Mouse (Mus musculus): ENCODE data around the gene Hist2h2ac.

Hist2h2ac gene

GRCm38 (mm10) chr3:96220765-96221639 is at the start of gene Hist2h2ac, which contains the start of gene Hist2h2be:
Hist2h2ac (minus strand) TSS chr3:96220880.
Hist2h2be (plus strand) TSS chr3:96221119.
- DNase-seq, result peak; percentile 73 to 83

- peak; percentile 88 to 93 for DNase-seq
Measured at GRCm38 (mm10) chr3:96269511-96270474, 49.1 kb upstream of the Hist2h2ac start, which contains the start of gene Hist2h2bb. Hist2h2bb (plus strand) TSS chr3:96269752.

- peak in 1 of 2 experiments; percentile 41 for DNase-seq
Measured at GRCm38 (mm10) chr3:96268776-96269378, 48.2 kb upstream of the Hist2h2ac start.

- peak; percentile 77 to 84 for DNase-seq
Measured at GRCm38 (mm10) chr3:96268051-96268775, 47.5 kb upstream of the Hist2h2ac start, which contains the start of gene Hist2h3b. Hist2h3b (plus strand) TSS chr3:96268654.

DNA sequence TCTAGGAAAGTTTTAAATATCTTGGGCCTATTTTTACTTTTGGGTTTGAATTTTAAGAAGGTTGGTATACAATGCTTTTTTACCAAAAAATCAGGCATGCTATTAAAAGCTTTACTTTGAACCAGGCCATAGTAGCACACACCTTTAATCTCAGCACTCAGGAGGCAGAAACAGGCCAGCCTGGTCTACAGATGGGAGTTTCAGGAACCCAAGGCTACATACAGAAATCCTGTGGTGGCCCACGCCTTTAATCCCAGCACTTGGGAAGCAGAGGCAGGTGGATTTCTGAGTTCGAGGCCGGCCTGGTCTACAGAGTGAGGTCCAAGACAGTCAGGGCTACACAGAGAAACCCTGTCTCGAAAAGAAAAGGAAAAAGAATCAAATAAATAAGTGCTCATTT is 46.9 kb upstream of the Hist2h2ac start:
- DNase-seq, result no peak

DNA sequence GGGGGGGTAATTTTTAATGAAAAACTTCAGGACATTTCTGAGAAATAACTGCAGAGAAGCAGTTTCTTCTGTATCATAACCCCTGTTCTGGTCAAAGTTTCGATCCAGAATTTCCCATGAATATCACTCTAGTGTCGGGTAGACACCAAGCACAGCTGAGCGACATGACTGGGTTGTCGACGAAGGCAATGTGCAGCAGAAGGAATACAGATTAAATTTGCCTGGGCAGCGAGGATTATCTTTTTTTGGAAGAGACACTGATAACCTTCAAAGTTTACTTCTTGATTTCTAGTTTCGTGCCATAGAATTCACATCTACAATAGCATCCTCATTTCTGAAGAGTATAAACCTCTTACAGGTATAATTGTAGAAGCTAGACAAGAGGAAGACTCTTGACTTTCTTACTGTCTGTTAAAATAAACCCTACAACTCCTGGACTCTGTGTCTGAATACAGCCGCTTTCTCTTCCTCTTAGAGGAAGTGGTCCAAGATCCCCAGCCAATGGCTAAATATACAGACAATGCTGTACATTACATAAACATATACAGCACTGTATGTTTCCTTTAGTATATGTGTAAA is 45.5 kb upstream of the Hist2h2ac start:
- DNase-seq, result no peak

GRCm38 (mm10) chr3:96264404-96264949 is 43.8 kb upstream of the Hist2h2ac start:
- no peak for DNase-seq

DNA sequence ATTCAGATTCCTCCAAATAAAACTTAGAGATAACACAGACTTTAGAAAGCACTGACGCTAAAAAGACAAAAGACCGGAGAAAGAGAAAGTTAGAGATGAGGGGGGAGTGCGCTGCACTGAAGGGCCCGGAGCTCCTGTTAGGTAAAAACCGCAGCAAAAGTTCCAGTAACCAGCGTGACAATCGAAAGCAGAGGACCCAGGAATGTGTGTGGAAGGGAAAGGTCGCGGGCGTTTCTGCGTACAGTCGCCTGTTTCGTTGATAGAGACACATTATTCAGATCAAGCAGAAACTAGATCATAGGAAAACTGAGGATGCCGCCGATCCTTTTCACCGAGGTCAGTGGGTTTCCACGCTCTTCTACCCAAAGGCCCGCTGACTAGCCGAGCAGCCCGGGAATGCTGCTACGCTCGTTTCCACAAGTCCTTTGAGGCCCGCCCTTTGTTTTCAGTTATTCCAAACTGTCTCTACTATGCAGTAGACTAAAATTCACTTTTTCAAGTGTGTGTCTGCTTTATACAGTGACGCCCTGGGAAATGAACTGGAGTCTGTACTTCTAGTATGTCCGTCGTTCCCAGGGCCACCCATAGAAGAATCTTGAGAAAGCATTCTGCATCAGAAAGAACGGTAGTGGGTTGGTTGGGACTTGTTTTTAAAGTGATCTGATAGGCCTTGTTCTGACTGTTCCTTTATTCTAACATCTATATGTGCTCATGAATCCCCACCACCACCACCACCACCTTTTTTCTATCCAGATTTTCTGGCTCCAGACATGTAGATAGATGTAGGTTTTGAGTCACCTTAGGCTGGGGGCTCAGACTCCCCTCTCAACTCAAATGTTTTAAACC is 43.1 kb upstream of the Hist2h2ac start:
- DNase-seq, result peak; percentile 57 to 67

DNA sequence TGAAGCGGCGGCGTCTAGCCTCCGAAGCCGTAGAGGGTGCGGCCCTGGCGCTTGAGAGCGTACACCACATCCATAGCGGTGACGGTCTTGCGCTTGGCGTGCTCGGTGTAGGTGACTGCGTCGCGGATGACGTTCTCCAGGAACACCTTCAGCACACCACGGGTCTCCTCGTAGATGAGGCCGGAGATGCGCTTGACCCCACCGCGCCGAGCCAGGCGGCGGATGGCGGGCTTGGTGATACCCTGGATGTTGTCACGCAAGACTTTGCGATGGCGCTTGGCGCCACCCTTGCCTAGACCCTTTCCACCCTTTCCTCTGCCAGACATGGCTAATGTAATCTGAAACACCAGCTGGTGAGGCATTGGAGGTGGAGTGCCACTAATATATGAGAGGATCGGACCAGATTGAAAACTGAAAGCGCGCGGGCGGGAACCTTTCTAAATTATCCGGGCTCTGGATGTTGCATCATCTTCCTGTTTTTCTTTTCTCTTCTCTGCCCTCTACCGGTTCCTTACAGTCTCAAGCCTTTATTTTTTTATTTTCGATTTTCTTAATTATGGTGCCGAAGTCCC is 42.4 kb upstream of the Hist2h2ac start, which contains the start of gene Hist2h4:
Gene Hist2h4 (minus strand): TSS at position 333 of the 572 bp plus-strand sequence.
- peak; percentile 96 to 99 for DNase-seq

- DNase-seq, result peak; percentile 87 to 91
Measured at GRCm38 (mm10) chr3:96262216-96262875, 41.7 kb upstream of the Hist2h2ac start.

DNA sequence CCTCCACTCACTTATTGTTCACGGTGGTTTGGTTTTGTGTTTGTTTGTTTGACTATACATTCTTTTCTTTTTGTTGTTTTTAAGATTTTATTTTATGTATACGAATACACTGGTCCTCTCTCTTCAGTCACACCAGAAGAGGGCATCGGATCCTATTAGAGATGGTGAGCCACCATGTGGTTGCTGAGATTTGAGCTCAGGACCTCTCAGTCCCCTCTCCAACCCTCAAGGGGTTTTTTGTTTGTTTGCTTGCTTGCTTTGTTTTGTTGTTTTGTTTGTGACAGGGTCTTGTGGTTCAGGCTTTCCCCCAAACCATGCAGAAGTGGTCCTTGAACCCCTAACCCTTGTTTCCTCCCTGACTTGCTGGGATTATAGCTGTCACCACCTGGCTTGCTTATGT is 40.9 kb upstream of the Hist2h2ac start:
- no peak for DNase-seq

DNA sequence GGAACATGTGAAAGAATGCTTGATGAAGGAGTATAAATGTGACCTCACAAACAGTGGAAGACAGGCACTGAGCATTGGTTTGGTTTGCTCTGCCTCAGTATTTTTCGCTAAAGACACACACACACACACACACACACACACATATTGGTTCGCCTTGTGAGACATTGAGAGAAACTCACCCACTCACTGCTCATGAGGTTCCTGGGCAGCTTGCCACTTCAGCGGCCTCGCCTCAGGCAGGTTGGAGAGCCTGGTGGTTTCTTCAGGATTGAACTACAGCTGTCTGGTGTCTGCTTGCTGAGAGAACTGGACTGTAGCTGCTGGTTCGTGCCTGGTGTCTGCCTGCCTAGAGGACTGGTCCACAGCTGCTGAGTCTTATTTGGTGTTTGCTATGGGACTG is 39.5 kb upstream of the Hist2h2ac start:
- DNase-seq, result no peak

GRCm38 (mm10) chr3:96257190-96257589 is 36.5 kb upstream of the Hist2h2ac start:
- no peak for DNase-seq

- no peak for DNase-seq
Measured at GRCm38 (mm10) chr3:96255926-96256593, 35.4 kb upstream of the Hist2h2ac start.

DNA sequence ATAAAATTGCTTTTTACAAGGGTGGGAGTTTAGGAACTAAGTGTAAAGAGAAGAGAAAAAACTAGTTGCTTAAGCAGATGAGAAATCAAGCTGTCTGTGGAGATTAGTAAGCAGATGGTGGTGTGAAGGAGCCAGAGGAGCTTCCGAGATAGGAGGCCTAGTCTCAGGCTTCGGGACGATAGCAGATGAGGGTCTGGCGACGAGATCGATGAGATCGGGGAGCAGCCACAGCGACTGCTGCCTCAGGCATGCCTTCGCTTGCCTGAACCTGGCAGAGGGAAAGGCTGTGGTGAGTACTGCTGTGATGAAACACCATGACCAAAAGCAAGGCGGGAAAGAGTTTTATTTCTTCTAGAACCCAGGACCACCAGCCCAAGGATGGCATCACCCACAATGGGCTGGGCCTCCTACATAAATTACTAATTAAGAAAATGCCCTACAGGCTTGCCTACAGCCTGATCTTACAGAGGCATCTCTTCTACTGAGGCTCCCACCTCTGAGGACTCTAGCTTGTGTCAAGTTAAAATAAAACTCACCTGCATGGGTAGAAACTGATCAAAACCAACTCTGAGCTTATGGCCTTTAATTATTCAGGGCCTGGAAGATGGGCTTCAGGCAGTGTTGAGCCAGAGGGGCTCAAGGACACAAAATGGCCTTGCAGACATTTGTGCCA is 34.1 kb upstream of the Hist2h2ac start:
- peak; percentile 64 to 65 for DNase-seq

DNA sequence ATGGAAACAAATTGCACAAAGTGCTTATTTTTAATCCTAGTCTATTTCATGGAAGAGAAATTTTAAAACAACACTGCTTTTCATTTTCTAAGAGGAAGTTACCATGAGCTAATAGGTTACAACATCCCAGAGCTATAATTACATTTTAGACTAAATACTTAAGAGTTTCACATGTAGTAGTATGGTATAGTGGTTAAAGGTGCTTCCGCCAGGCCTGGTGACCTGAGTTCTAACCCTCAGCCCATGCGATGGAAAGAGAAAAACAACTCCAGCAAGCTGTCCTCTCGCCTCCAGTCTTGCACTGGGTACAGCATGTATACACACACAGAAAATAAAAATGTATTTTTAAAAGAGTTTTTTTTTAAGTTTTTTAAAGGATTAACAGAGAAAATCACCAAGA is 31.1 kb upstream of the Hist2h2ac start:
- no peak for DNase-seq

GRCm38 (mm10) chr3:96250890-96251289 is 30.2 kb upstream of the Hist2h2ac start:
- DNase-seq, result no peak

DNA sequence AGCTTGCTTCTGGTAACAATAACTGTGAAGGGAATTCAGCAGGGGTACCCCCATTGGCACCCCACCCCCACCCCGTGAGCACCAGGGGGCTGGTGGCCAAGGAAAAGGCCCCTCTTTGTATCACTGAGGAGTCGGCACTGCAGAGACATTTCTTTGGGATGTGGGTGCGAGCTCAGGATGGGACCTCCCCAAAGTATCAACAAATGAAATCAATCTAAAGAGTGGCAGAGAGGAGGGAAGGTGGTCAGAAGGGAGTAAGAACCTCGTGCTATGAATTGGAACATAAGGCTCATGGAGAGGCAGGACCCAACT is 28.3 kb upstream of the Hist2h2ac start:
- no peak for DNase-seq
